Mouse (Mus musculus) inflammation-experienced regulatory T-cells (primary cell): ENCODE results near the gene Cnot3. TPM values are rescaled to one million over a fixed set of nuclear protein-coding genes. Genes with fewer than 3 reads are reported as not detected.

Experiments used
- polyA plus RNA-seq, 2 experiments: library from polyadenylated mRNA; unstranded; fragments of 100-300 nt; shearing (Covaris generic); gene quantifications; one replicate each; pipeline ENCODE4 v1.2.1; 2017

Cnot3 gene
- polyA plus RNA-seq, result 100 to 1,000 TPM; 101 to 115 TPM

GRCm38 (mm10) chr7:3644672-3645487 is at the start of gene Cnot3:
Cnot3 (plus strand) TSS chr7:3645268.

GRCm38 (mm10) chr7:3616057-3616388 is 29.0 kb upstream of the Cnot3 start, which contains the start of gene Oscar:
Oscar (minus strand) TSS chr7:3616157.

DNA sequence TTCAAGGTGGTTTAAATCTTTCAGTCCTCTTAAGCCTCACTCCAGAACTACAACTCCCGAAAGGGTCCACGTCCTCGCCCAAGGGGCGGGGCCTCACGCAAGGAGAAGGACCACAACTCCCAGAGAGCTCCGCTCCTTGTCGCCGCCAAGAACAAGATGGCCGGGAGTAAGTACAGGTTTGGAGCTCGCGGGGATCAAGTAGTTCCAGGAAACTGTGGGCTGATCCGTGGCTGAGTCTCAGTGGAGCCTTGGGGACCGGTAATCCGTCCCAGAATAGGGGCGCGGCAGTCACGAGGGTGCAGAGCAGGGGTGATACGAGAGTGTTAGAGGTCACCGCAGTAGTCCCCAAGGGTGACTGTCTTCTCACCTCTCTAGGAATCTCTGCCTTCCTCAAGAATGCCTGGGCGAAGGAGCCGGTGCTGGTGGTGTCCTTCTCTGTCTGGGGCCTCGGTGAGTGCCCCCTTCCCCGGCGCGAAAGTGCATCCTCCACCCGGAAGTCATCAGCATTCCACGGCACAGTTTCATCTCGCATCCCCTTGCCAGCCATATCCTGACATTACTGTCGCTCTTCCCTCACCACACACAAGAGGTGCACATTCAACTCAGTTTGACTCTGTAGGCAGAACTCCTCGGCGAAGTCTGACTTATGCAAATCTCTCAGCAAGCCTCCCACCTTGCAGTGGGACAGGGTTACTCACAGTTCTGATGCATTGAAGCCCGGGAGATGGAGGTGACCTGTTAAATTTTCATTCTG is 27.6 kb upstream of the Cnot3 start, which contains the start of gene Ndufa3:
Gene Ndufa3 (plus strand): TSS at position 132 of the 754 bp plus-strand sequence.

GRCm38 (mm10) chr7:3629543-3630477 is 15.3 kb upstream of the Cnot3 start, which contains the start of the genes Tfpt and Prpf31:
Tfpt (minus strand) TSS chr7:3629929.
Prpf31 (plus strand) TSS chr7:3629985.

DNA sequence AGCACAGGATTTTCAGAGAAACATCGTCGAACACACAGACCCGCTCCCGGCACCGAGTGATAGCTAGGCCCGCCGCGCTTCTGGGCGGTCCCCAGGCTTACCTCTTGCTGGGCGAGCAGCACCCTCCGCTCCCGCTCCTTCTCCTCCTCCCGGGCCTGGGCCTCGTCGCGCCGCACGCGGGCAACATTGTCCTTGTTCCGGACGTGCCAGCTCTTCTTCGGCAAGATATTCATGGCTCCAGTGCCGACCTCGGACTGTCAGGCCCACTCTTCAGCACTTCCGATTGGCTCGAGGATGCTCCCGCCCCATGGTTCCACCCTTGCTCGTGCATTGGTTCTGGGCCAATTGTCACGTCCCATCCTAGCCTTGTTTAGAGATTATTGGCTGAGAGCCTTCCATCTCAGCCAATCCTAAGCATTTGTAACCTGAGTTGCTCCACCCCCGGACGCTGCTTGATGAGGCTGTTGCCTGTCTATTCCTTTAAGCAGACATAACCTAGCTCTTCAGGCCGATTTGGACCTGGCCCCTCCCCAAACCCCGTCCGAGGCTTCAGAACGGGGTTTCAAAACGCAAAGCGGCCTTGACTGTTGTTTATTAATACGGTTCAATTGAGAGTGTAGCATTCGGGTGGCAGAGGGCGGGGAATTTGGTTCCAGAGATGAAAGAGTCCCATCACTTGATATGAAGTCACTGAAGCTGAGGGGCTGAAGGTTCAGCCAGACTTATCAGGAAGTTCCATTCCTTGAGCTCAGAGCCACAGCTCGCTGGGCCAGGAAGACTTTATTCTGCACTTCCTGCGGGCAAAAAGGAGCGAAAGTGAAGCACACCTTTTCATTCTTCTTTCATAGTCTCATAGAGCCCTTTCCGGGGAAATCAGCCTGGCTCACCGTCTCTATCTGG is 20.4 kb downstream of the Cnot3 start, which contains the start of gene Leng1:
Gene Leng1 (minus strand): TSS at position 626 of the 900 bp plus-strand sequence.

DNA sequence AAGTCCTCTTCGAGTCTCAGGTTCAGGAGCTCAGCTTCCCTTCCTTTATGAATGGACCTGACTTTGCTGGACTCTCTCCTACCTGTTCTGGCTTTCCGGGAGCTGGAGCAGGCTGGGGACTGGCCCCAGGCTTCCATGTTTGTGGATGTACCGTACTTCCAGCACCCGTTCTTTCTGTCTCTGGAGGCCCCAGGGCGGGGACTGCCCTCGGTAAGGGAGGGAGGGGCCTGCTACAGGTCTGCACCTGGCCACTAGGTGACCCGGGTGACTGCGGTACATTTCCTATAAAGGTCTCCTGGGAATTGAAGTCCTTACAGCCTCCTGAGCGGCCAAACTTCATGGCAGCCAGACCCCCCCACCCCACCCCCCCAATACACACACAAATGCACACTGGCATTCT is 32.3 kb downstream of the Cnot3 start, which contains the start of gene Tmc4:
Gene Tmc4 (minus strand): TSS at position 212 of the 400 bp plus-strand sequence.

GRCm38 (mm10) chr7:3692382-3692986 is 47.4 kb downstream of the Cnot3 start, which contains the start of gene Tsen34:
Tsen34 (plus strand) TSS chr7:3692863.

DNA sequence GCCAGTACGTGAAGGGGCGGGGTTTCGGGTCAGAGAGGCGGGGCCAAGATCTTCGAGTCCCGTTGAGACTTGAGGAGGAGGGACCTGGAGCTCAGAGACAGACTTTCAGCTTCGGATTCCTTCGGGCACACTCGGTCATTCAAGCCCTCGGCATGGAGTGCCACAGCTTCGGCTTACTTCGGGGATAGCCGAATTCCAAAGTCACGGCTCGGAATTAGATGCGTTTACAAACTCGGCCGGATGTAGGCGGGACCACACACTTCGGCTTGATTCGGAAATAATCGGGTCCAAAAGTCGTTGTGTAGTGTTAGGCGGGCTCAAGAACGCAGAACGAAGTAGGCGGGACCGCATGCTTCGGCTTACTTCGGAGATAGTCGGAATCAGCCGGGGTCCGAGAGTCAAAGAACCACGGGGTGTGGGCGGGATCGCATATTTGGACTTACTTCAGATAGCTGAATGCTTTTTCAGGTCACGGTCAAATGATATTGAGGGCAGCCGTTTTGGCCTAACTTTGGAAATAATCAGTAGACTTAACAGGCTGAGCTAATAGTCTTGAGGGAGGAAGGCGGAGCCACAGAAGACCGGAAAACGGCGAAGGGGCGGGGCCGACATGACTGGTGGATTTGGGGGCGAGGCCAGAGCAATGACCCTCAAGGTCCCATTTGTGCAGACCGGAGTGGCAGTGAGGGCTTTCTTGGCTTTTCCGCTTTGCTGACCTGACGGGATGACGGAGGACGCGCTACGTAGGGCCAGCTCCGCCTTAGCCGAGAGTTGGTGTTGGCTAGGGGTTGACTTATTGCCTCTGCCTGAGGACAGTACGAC is 48.1 kb downstream of the Cnot3 start, which contains the start of gene Mboat7:
Gene Mboat7 (minus strand): TSS at position 537 of the 822 bp plus-strand sequence.

DNA sequence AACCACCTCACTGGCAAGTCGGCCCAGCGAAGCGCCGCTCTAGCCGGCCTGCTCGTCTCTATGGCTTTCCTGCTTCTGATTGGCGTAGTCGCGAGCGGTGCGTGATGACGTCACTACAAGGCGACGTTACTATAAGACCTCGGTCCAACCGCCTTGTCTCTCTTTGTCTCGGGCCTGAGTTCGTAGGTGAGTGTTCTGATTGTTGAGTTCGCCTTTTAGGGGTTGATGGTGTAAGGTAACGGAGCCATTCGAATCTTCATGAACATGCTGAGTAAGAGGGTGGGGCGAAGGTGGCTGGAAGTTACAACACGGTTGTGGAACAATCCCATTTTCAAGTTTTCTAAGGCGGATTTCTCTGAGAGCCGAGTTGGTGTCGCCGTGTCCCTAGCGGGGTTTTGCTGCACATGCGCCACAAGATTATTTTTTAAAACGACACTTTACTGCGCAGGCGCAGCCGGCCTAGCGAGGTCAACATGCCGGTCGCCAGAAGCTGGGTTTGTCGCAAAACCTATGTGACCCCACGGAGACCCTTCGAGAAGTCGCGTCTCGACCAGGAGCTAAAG is 58.9 kb downstream of the Cnot3 start, which contains the start of gene Rps9:
Gene Rps9 (plus strand): TSS at position 115 of the 563 bp plus-strand sequence.

Other genes starting within 250 kb of the Cnot3 start
- gene Cacng6, start 221.1 kb upstream of the Cnot3 start, polyA plus RNA-seq, result under 1 TPM in 1 of 2 experiments, not detected in 1; 0.38 TPM
- 1 to 10 TPM in 1 of 2 experiments, under 1 TPM in 1; 0.13 to 1.5 TPM for gene Tarm1, start 142.6 kb upstream of the Cnot3 start, polyA plus RNA-seq
- gene Oscar, start 29.1 kb upstream of the Cnot3 start, polyA plus RNA-seq, result under 1 TPM in 1 of 2 experiments, not detected in 1; 0.72 TPM
- 100 to 1,000 TPM; 427 to 462 TPM for gene Ndufa3, start 27.9 kb upstream of the Cnot3 start, polyA plus RNA-seq
- 10 to 100 TPM; 43.8 to 60.9 TPM for gene Tfpt, start 15.3 kb upstream of the Cnot3 start, polyA plus RNA-seq
- gene Prpf31, start 15.3 kb upstream of the Cnot3 start, polyA plus RNA-seq, result 10 to 100 TPM; 76.7 to 83.1 TPM
- gene Leng1, start 20.6 kb downstream of the Cnot3 start, polyA plus RNA-seq, result 10 to 100 TPM; 19.8 to 38.5 TPM
- gene Tmc4, start 32.3 kb downstream of the Cnot3 start, polyA plus RNA-seq, result 1 to 10 TPM; 5.4 to 5.6 TPM
- gene Tsen34, start 47.6 kb downstream of the Cnot3 start, polyA plus RNA-seq, result 10 to 100 TPM; 29.2 to 41.8 TPM
- gene Mboat7, start 48.3 kb downstream of the Cnot3 start, polyA plus RNA-seq, result 10 to 100 TPM; 66.0 to 73.7 TPM
- gene Rps9, start 58.7 kb downstream of the Cnot3 start, polyA plus RNA-seq, result 1,000 to 10,000 TPM; 1,569 to 1,712 TPM
- 1 to 10 TPM in 1 of 2 experiments, under 1 TPM in 1; 0.65 to 4.7 TPM for gene Pirb, start 75.1 kb downstream of the Cnot3 start, polyA plus RNA-seq
- under 1 TPM; 0.22 to 0.98 TPM for gene Gm15448, start 180.4 kb downstream of the Cnot3 start, polyA plus RNA-seq
- gene Pira2, start 199.8 kb downstream of the Cnot3 start, polyA plus RNA-seq, result 1 to 10 TPM in 1 of 2 experiments, under 1 TPM in 1; 0.16 to 1.8 TPM